Mouse (Mus musculus) cerebellum, postnatal 25 days (tissue): ENCODE data around the gene Med12l.
A peak's percentile ranks its signal among the peaks of the same experiment; 100 is the strongest.

Experiments used
- DNase-seq, 2 experiments: peaks; one replicate each; pipeline ENCODE4 v3.0.0; 2021; ENCODE audit warnings: mixed read lengths in 2 of 2

The Med12l gene

DNA sequence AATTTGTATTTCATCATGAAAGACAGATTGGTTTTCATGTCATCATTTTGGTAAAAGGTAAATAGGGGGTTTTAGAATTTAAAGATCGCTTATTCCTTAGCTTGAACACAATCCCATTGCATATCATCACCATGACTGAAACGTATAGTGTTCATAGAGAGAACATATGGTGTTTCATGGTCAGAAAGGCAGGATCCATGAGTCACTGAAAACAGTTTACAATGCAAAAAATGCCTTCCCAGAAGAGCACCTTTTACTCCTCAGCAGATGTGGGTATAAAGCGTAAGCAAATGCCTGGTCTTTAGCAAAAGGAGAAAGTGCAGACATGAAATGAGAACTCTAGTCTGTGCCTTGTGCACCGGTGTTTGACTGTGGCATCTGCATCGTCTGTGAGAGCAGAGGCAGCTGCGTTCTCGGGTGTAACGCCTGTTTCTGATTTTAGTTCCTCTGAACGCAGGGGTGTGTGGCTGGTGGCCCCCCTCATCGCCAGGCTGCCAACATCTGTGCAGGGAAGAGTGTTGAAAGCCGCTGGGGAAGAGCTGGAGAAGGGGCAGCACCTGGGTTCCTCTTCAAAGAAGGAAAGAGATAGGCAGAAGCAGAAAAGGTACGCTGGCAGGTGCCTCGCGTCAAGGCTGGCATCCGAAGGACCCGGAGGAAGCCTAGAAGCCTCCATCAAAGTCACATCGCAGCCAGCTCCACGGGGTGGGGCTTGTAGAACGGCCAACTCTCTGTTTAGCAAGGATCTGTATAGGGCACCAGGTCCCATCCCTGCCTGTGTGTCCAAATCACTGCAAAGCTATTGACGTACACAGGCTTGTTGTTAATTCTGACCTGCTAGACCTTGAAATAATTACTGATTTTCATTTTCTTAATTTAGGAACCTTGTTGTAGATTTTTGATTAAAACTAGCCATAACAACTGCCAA lies 252.4 kb downstream of the Med12l start:
- peak; percentile 27 to 41 for DNase-seq

- DNase-seq, result no peak
These were observed 255.1 kb downstream of the Med12l start for GRCm38 (mm10) chr3:59260745-59261144.

DNA sequence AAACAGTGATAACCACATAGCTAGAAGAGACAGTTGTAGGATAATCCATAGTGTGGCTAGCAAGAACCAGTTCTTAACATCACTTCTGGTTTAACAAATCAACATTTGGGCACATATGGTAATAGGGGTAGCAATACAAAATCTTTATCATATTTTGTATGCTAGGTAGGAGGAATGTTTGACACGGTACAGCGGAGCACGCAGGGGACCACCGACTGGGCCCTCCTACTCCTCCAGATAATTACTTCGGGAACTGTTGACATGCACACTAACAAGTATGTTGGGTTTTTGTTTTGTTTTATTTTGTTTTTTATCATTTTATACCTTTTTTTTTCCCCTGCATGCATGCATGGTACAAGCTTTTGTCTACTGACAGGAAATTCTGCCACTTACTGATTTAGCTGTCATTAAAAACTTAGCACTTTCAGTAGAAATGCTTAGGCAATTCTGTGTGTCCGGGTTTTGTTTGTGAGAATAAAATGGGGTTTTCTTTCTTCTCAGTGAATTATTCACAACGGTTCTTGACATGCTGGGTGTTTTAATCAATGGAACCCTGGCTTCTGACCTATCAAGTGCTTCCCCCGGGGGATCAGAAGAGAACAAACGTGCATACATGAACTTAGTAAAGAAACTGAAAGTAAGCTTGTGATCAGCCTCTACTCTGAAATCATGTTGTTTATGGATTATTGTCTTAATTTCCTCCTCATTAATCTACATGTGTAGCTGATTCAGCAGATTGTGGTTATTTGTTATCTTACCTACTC lies 256.3 kb downstream of the Med12l start:
- DNase-seq, result no peak

GRCm38 (mm10) chr3:59262704-59263103 lies 257.1 kb downstream of the Med12l start, which contains the start of gene P2ry12:
P2ry12 (minus strand) TSS chr3:59262871.
- DNase-seq, result no peak

DNA sequence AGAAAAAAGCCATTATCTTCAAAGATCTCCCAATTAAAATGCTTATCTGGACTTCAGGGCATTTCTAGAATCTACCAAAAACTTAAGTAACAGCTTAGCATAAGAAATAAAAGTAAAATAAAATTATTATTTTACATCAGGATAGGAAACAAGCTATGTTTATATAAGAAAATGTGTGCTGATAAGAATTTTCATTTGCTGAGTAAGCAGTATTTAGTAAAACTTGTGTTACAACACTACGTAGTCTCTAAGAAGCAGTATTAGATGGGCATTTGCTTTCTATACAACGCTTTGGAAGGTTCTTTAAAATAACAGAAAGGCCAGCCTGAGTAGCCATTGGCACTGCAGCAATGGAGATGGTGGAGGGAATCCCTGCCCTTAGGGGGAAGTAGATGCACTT lies 257.8 kb downstream of the Med12l start:
- no peak for DNase-seq

DNA sequence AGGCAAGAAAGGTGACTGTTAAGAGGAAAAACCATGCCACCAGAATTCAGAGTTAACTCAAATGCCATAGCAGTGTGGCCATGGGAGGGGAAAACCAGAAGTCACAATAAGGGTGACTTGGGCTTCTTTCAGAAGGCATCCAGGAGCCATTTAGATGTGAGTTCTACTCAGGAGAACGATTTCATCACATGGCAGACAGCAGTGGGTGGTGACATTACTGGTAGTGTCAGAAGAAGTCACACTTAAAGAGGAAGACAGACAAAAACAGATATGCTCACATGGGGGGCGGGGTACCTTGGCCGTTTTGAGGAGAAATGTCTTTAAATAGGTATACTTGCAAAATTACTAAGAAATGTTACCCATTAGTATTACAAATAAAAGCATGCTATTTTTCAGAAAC lies 258.4 kb downstream of the Med12l start:
- no peak for DNase-seq

DNA sequence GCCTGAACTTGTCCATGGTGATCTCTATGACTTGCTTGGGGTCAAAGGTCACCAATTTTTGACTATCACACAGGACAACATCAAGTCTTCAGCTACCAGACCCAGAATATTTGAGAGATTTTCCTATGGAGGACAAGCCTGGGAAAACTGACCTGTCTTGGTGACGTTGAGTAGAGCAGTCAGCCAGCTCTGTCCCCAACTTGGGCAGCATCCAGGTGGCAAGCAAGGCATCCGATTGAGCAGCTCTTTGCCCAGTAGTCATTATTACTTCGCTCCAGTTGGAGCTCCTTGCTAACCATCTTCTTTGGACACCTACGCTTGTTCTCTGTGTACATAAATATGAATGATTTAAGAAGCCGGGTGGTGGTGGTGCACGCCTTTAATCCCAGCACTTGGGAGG lies 265.2 kb downstream of the Med12l start:
- peak; percentile 23 to 60 for DNase-seq

DNA sequence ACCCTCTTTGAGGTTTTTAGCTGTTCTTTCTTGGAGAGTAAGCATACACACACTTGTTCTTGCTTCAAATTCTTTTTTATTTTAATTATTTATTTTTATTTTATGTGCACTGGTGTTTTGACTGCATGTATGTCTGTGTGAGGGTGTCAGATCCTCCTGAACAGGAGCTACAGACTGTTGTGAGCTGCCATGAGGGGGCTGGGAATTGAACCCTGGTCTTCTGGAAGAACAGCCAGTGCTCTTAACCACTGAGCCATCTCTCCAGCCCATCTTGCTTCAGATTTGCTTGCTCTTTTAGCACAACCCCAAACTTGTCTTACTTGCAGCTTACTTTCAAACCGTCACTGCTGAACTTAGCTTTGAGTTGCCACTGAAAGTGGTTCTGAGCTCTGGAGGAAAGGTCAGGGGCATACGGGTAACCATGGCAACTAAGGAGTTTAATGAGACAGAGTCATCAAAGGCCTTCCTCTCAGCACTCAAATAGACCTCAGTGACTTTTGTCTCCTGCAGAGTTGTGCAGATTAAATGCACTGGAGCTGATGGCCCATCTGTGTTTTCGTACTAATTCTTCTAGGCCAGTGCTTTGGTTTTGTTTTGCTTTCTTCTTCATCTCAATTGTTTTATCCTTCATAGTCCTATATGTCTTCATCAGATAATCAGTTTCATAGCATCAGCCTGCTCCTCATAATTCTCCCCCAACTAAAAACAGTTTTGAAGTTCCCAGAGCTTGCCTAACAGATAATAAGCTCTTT lies 272.1 kb downstream of the Med12l start:
- no peak for DNase-seq

- no peak for DNase-seq
These were observed 272.6 kb downstream of the Med12l start for GRCm38 (mm10) chr3:59278254-59278533.

DNA sequence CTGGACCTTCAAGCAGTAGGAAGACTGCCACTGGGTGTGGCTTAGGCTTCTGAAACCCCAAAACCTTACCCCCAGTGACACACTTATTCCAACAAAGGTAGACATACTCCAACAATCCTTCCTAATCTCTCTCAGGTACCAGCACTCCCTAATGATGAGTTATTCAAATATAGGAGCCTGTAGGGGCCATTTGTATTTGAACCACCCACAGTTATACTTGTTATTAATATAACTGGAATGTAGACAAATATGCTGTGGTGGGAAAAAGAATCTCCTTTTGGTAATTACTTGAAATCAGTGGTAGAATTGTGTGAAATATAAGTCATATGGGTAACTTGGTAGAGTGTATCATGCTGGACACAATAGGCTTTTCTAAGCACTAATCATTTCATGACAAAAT lies 273.0 kb downstream of the Med12l start:
- DNase-seq, result no peak

DNA sequence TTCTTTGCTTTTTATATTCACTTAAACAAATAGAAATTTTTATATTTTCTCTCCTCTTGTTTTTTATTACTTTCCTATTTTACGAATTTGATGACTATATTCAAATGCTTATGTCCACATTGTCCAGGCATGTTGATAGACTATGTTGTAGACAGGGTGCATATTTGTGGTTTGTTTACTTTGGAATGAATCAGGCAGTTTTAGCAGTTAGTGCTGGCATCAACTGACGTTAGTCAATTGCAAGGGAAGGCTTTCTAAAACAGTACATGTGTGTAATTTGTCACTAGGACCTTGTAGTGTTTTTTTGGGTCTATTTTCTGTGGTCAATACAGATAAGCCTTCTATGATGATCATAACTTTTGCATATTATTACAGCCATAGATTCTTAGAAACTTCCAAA lies 284.9 kb downstream of the Med12l start:
- DNase-seq, result no peak

- DNase-seq, result no peak
These were observed 288.0 kb downstream of the Med12l start for GRCm38 (mm10) chr3:59293437-59294199.

- DNase-seq, result no peak
These were observed 290.3 kb downstream of the Med12l start for GRCm38 (mm10) chr3:59295699-59296562.

- DNase-seq, result no peak
These were observed 291.0 kb downstream of the Med12l start for GRCm38 (mm10) chr3:59296563-59297130.

- DNase-seq, result no peak
These were observed 292.0 kb downstream of the Med12l start for GRCm38 (mm10) chr3:59297653-59298052.

- no peak for DNase-seq
These were observed 299.3 kb downstream of the Med12l start for GRCm38 (mm10) chr3:59304944-59305343.

- DNase-seq, result no peak
These were observed 299.9 kb downstream of the Med12l start for GRCm38 (mm10) chr3:59305518-59305917.

- DNase-seq, result no peak
These were observed 307.0 kb downstream of the Med12l start for GRCm38 (mm10) chr3:59312610-59313009.

- DNase-seq, result no peak
These were observed 310.5 kb downstream of the Med12l start for GRCm38 (mm10) chr3:59316077-59316476.

- peak; percentile 75 to 87 for DNase-seq
These were observed 315.8 kb downstream of the Med12l start for GRCm38 (mm10) chr3:59321278-59321876.

GRCm38 (mm10) chr3:59328526-59328925 lies 322.9 kb downstream of the Med12l start:
- DNase-seq, result no peak
